Mouse (Mus musculus) stomach, embryonic 14.5 days (tissue): ENCODE data around the gene Cdk20. TPM values are rescaled to one million over a fixed set of nuclear protein-coding genes. Genes with fewer than 3 reads are reported as not detected.

Experiments used
- ATAC-seq: fragments of 200-750 bp; cut with Nextera tagmentation; 2 replicates; pipeline ENCODE4 v1.8.0; 2017; ENCODE audit warnings: low read depth, moderate TSS enrichment; ENCODE audit not compliant: insufficient number of reproducible peaks, insufficient read depth, low FRiP score
- H3K27ac ChIP-seq: fragments of 300-500 bp; sonication (generic); 2 replicates; pipeline ENCODE4 v1.5.1; 2014; ENCODE audit warnings: mild to moderate bottlenecking, low read length, moderate library complexity, mixed read lengths
- H3K27me3 ChIP-seq: fragments of 300-500 bp; sonication (generic); 2 replicates; pipeline ENCODE4 v1.6.1; 2014; ENCODE audit warnings: low read length, control low read depth, mixed read lengths; ENCODE audit not compliant: control insufficient read depth, insufficient read depth
- H3K36me3 ChIP-seq: fragments of 300-500 bp; sonication (generic); 2 replicates; pipeline ENCODE4 v1.6.1; 2014; ENCODE audit warnings: mild to moderate bottlenecking, control low read depth, low read length, moderate library complexity, mixed read lengths; ENCODE audit not compliant: control insufficient read depth, insufficient read depth
- H3K4me1 ChIP-seq: fragments of 300-500 bp; sonication (generic); 2 replicates; pipeline ENCODE4 v1.6.1; 2014; ENCODE audit warnings: low read length, control low read depth, mixed read lengths; ENCODE audit not compliant: control insufficient read depth, insufficient read depth
- H3K4me2 ChIP-seq: fragments of 300-500 bp; sonication (generic); replicated peaks from 2 replicates; pipeline ENCODE4 v1.6.1; 2014; ENCODE audit warnings: low read depth, low read length, control low read depth
- H3K4me3 ChIP-seq: fragments of 300-500 bp; sonication (generic); 2 replicates; pipeline ENCODE4 v1.5.1; 2014; ENCODE audit warnings: low read depth, low read length, control low read depth
- H3K9ac ChIP-seq: fragments of 300-500 bp; sonication (generic); replicated peaks from 2 replicates; pipeline ENCODE4 v1.6.1; 2014; ENCODE audit warnings: low read depth, mild to moderate bottlenecking, control low read depth, low read length, moderate library complexity, mixed read lengths
- H3K9me3 ChIP-seq: fragments of 300-500 bp; sonication (generic); 2 replicates; pipeline ENCODE4 v1.6.1; 2016; ENCODE audit warnings: low read depth, low read length, control low read depth; ENCODE audit not compliant: control insufficient read depth
- WGBS: fragments of 180-500 bp; shearing (Covaris S2); extraction: QIAGEN DNeasy Blood & Tissue Kit; methylation state at CpG from one replicate; pipeline ENCODE4 v1.1.7; 2014; 5-methylcytosine and 5-hydroxymethylcytosine counted together
- polyA plus RNA-seq: library from polyadenylated mRNA; unstranded; fragments of >200 nt; fragmentation: Nextera tagmentation; extraction: Ambion mirVana; gene quantifications from 2 replicates; pipeline ENCODE4 v1.2.1, GENCODE M21; 2014

Gene Cdk20
- polyA plus RNA-seq, 1 experiment from 2014 or later, result 8.8 TPM

DNA sequence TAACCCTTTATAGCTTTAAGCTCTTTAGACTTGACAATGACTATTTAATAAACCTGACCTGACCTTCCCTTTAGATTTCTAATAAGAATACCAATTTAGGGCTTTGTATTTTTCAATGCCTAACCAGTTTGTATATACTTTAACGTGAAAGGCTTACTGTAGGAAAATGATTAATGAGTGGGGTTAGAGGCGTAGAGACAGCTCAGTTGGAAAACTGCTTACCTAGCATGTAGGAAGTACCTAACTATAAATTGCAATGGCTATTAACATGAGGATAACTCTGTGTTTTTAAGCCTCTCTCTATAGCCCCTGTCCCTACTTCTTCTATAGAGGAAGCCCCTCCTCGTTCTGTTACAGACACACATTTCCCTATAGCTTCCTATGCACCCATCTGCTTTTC lies 47.8 kb downstream of the Cdk20 start:
- no peaks in the 10 kb centered on the region for H3K9me3 ChIP-seq
- H3K27me3 ChIP-seq, result no peaks in the 10 kb centered on the region
- H3K36me3 ChIP-seq, result no peaks in the 10 kb centered on the region
- no peak overlapping the region for H3K27ac ChIP-seq
- H3K4me2 ChIP-seq, result no peak overlapping the region
- no peak overlapping the region for H3K4me3 ChIP-seq
- no peaks in the 10 kb centered on the region for H3K4me1 ChIP-seq
- 27% methylated on average over 3 of the region's 3 CpGs for WGBS
- no peak overlapping the region for H3K9ac ChIP-seq
- ATAC-seq, result no peak; the same call in 1 of the 2 replicates

DNA sequence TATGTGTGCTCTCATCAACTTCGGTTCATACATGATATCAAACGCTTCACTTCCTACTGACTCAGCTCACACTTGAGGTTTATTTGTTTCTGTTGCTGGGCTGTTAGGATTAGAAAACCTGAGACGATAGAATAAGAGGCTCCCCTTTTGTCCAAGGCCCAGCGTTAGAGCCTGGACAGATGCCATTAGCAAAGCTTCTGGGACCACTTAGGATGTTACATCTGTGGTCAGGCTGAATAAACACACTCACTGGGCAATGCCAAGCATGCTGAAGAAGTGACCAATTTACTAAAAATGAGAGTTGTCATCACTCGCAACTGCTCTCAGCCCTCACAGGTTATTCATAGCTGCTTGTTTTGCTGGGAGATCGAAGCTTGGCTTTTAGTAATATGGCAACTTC lies 57.8 kb downstream of the Cdk20 start:
- no peak for ATAC-seq
- no peak overlapping the region for H3K27ac ChIP-seq
- H3K9ac ChIP-seq, result no peak overlapping the region
- no peaks in the 10 kb centered on the region for H3K27me3 ChIP-seq
- H3K36me3 ChIP-seq, result no peaks in the 10 kb centered on the region
- WGBS, result 75% methylated on average over 6 of the region's 6 CpGs
- no peak overlapping the region for H3K4me3 ChIP-seq
- H3K4me1 ChIP-seq, result no peaks in the 10 kb centered on the region
- H3K4me2 ChIP-seq, result no peak overlapping the region
- no peaks in the 10 kb centered on the region for H3K9me3 ChIP-seq

Other genes starting within 250 kb of the Cdk20 start
- gene Cdc14b, start 157.0 kb upstream of the Cdk20 start, polyA plus RNA-seq, result 43.9 and 46.0 TPM in 2 replicates
- gene Aaed1, start 119.6 kb upstream of the Cdk20 start, polyA plus RNA-seq, result 62.3 and 68.3 TPM in 2 replicates
- 207 and 209 TPM in 2 replicates for gene Ctsl, start 61.4 kb upstream of the Cdk20 start, polyA plus RNA-seq
- not detected in 2 replicates for gene Fam240b, start 65.5 kb downstream of the Cdk20 start, polyA plus RNA-seq